Mouse (Mus musculus): ENCODE measurements around the gene Btn1a1. TPM values are rescaled to one million over a fixed set of nuclear protein-coding genes. Genes with fewer than 3 reads are reported as not detected.

Gene Btn1a1
- polyA plus RNA-seq, 1 experiment from 2014 or later: 0.06 TPM

- Histone ChIP-seq H3K27ac (replicated peaks) (peak within 1 kb of the TSS; percentile 85), H3K4me3 (peak within 1 kb of the TSS; percentile 96), H3K36me3 (peaks cover 39% of the 10 kb centered on the region), H3K4me1 (peaks cover 28% of the 10 kb centered on the region), H3K9me3 (replicated peaks) (no peaks in the 10 kb centered on the region), H3K27me3 (ENCODE audit: low read depth, poor library complexity, severe bottlenecking) (no peaks in the 10 kb centered on the region)
- WGBS: under 1% methylated on average over 48 of the region's 48 CpGs
- DNase-seq (ENCODE audit: low spot score): peak; percentile 95
Observed at GRCm38 (mm10) chr13:23423286-23424051, 42.2 kb downstream of the Btn1a1 start, which contains the start of gene Abt1. Gene Abt1, minus strand, starts transcription at chr13:23423866.

GRCm38 (mm10) chr13:23422351-23422750 lies 43.4 kb downstream of the Btn1a1 start:
- DNase-seq (ENCODE audit: low spot score): no peak
- peaks cover 42% of the 10 kb centered on the region for H3K36me3 ChIP-seq
- peaks cover 26% of the 10 kb centered on the region for H3K4me1 ChIP-seq
- H3K27me3 ChIP-seq (ENCODE audit: low read depth, poor library complexity, severe bottlenecking): no peaks in the 10 kb centered on the region
- WGBS: 93% methylated on average over 16 of the region's 16 CpGs
- no peaks in the 10 kb centered on the region for H3K9me3 ChIP-seq (replicated peaks)
- no peak overlapping the region for H3K27ac ChIP-seq (replicated peaks)
- H3K4me3 ChIP-seq: peak overlapping the region; percentile 96

- DNase-seq (ENCODE audit: low spot score): peak; percentile 60
- Histone ChIP-seq H3K36me3 (no peaks in the 10 kb centered on the region), H3K4me3 (peak overlapping the region; percentile 59), H3K27ac (replicated peaks) (no peak overlapping the region; the same call in 1 of the 2 replicates), H3K9me3 (replicated peaks) (no peaks in the 10 kb centered on the region), H3K27me3 (ENCODE audit: low read depth, poor library complexity, severe bottlenecking) (peaks cover 20% of the 10 kb centered on the region), H3K4me1 (peaks cover 16% of the 10 kb centered on the region)
- under 1% methylated on average over 28 of the region's 28 CpGs for WGBS
Observed at GRCm38 (mm10) chr13:23412630-23413521, 52.8 kb downstream of the Btn1a1 start.

- Histone ChIP-seq H3K4me3 (peak overlapping the region; percentile 59), H3K27me3 (ENCODE audit: low read depth, poor library complexity, severe bottlenecking) (peaks cover 20% of the 10 kb centered on the region), H3K36me3 (no peaks in the 10 kb centered on the region), H3K9me3 (replicated peaks) (no peaks in the 10 kb centered on the region), H3K27ac (replicated peaks) (no peak overlapping the region; the same call in 1 of the 2 replicates), H3K4me1 (peaks cover 16% of the 10 kb centered on the region)
- 0% methylated on average over 20 of the region's 20 CpGs for WGBS
- DNase-seq (ENCODE audit: low spot score): peak; percentile 55
Observed at GRCm38 (mm10) chr13:23412211-23412629, 53.5 kb downstream of the Btn1a1 start.

- no peak overlapping the region; the same call in 1 of the 2 replicates for H3K27ac ChIP-seq (replicated peaks)
Observed at GRCm38 (mm10) chr13:23411311-23412210, 54.1 kb downstream of the Btn1a1 start.

GRCm38 (mm10) chr13:23410632-23411031 lies 55.1 kb downstream of the Btn1a1 start:
- no peak for DNase-seq (ENCODE audit: low spot score)
- Histone ChIP-seq H3K36me3 (no peaks in the 10 kb centered on the region), H3K4me3 (no peak overlapping the region), H3K27ac (replicated peaks) (no peak overlapping the region), H3K4me1 (peaks cover 16% of the 10 kb centered on the region), H3K27me3 (ENCODE audit: low read depth, poor library complexity, severe bottlenecking) (peaks cover 20% of the 10 kb centered on the region), H3K9me3 (replicated peaks) (no peaks in the 10 kb centered on the region)
- 72% methylated on average over 9 of the region's 9 CpGs for WGBS

More at GRCm38 (mm10) chr13:23411311-23412210, 54.1 kb downstream of the Btn1a1 start:
- Histone ChIP-seq H3K4me1 (peaks cover 16% of the 10 kb centered on the region), H3K36me3 (no peaks in the 10 kb centered on the region), H3K27me3 (ENCODE audit: low read depth, poor library complexity, severe bottlenecking) (peaks cover 20% of the 10 kb centered on the region), H3K4me3 (peak overlapping the region; percentile 59), H3K9me3 (replicated peaks) (no peaks in the 10 kb centered on the region)
- 4% methylated on average over 29 of the region's 29 CpGs for WGBS
- peak; percentile 59 for DNase-seq (ENCODE audit: low spot score)

Other genes with a start within 250 kb of the Btn1a1 start
- gene Vmn1r222, start 230.0 kb downstream of the Btn1a1 start, polyA plus RNA-seq (2016; fragmentation: Nextera tagmentation; extraction: Ambion mirVana): not detected in 2 replicates
- not detected in 2 replicates for gene Vmn1r223, start 218.8 kb downstream of the Btn1a1 start, polyA plus RNA-seq (2016; fragmentation: Nextera tagmentation; extraction: Ambion mirVana)
- 55.6 and 58.6 TPM in 2 replicates for gene Zfp322a, start 96.7 kb downstream of the Btn1a1 start, polyA plus RNA-seq (2016; fragmentation: Nextera tagmentation; extraction: Ambion mirVana)
- gene Abt1, start 42.0 kb downstream of the Btn1a1 start, polyA plus RNA-seq (2016; fragmentation: Nextera tagmentation; extraction: Ambion mirVana): 14.3 and 14.7 TPM in 2 replicates
- 0.26 and 0.38 TPM in 2 replicates for gene Btn2a2, start 23.0 kb upstream of the Btn1a1 start, polyA plus RNA-seq (2016; fragmentation: Nextera tagmentation; extraction: Ambion mirVana)
- 2.0 and 4.1 TPM in 2 replicates for gene Hist1h4h, start 65.1 kb upstream of the Btn1a1 start, polyA plus RNA-seq (2016; fragmentation: Nextera tagmentation; extraction: Ambion mirVana)
- 4.7 and 9.5 TPM in 2 replicates for gene Hist1h2af, start 68.0 kb upstream of the Btn1a1 start, polyA plus RNA-seq (2016; fragmentation: Nextera tagmentation; extraction: Ambion mirVana)
- gene Hist1h3g, start 69.5 kb upstream of the Btn1a1 start, polyA plus RNA-seq (2016; fragmentation: Nextera tagmentation; extraction: Ambion mirVana): 5.5 and 5.6 TPM in 2 replicates
- gene Hist1h2bh, start 77.5 kb upstream of the Btn1a1 start, polyA plus RNA-seq (2016; fragmentation: Nextera tagmentation; extraction: Ambion mirVana): 1.00 and 1.0 TPM in 2 replicates
- gene Hist1h3f, start 78.2 kb upstream of the Btn1a1 start, polyA plus RNA-seq (2016; fragmentation: Nextera tagmentation; extraction: Ambion mirVana): 1.1 and 1.5 TPM in 2 replicates
- 1.7 TPM in 1 of 2 replicates, not detected in the other for gene Hist1h4f, start 85.7 kb upstream of the Btn1a1 start, polyA plus RNA-seq (2016; fragmentation: Nextera tagmentation; extraction: Ambion mirVana)
- gene Hist1h1d, start 87.4 kb upstream of the Btn1a1 start, polyA plus RNA-seq (2016; fragmentation: Nextera tagmentation; extraction: Ambion mirVana): 0.58 and 0.63 TPM in 2 replicates
- 5.1 and 7.2 TPM in 2 replicates for gene Hist1h3e, start 96.5 kb upstream of the Btn1a1 start, polyA plus RNA-seq (2016; fragmentation: Nextera tagmentation; extraction: Ambion mirVana)
- 85.6 and 104 TPM in 2 replicates for gene Hist1h2ae, start 105.3 kb upstream of the Btn1a1 start, polyA plus RNA-seq (2016; fragmentation: Nextera tagmentation; extraction: Ambion mirVana)
- gene Hist1h2bg, start 105.5 kb upstream of the Btn1a1 start, polyA plus RNA-seq (2016; fragmentation: Nextera tagmentation; extraction: Ambion mirVana): 4.5 and 6.4 TPM in 2 replicates
- gene Hist1h2bf, start 108.3 kb upstream of the Btn1a1 start, polyA plus RNA-seq (2016; fragmentation: Nextera tagmentation; extraction: Ambion mirVana): 3.8 TPM in 2 replicates
- gene Hist1h2ad, start 108.5 kb upstream of the Btn1a1 start, polyA plus RNA-seq (2016; fragmentation: Nextera tagmentation; extraction: Ambion mirVana): 0.67 and 1.3 TPM in 2 replicates
- 6.2 and 10.8 TPM in 2 replicates for gene Hist1h3d, start 109.9 kb upstream of the Btn1a1 start, polyA plus RNA-seq (2016; fragmentation: Nextera tagmentation; extraction: Ambion mirVana)
- gene Hist1h4d, start 115.7 kb upstream of the Btn1a1 start, polyA plus RNA-seq (2016; fragmentation: Nextera tagmentation; extraction: Ambion mirVana): 95.1 and 103 TPM in 2 replicates
- 3.1 and 3.2 TPM in 2 replicates for gene Hist1h2be, start 155.2 kb upstream of the Btn1a1 start, polyA plus RNA-seq (2016; fragmentation: Nextera tagmentation; extraction: Ambion mirVana)
- 18.0 and 22.4 TPM in 2 replicates for gene Hist1h1e, start 156.7 kb upstream of the Btn1a1 start, polyA plus RNA-seq (2016; fragmentation: Nextera tagmentation; extraction: Ambion mirVana)
- 1.3 TPM in 2 replicates for gene Hist1h2ac, start 218.0 kb upstream of the Btn1a1 start, polyA plus RNA-seq (2016; fragmentation: Nextera tagmentation; extraction: Ambion mirVana)
- 22.1 and 23.9 TPM in 2 replicates for gene Hist1h2bc, start 218.3 kb upstream of the Btn1a1 start, polyA plus RNA-seq (2016; fragmentation: Nextera tagmentation; extraction: Ambion mirVana)
- not detected in 2 replicates for gene Hist1h1t, start 229.9 kb upstream of the Btn1a1 start, polyA plus RNA-seq (2016; fragmentation: Nextera tagmentation; extraction: Ambion mirVana)
- gene Hist1h4c, start 232.6 kb upstream of the Btn1a1 start, polyA plus RNA-seq (2016; fragmentation: Nextera tagmentation; extraction: Ambion mirVana): 4.9 and 5.1 TPM in 2 replicates
- 2.3 and 2.5 TPM in 2 replicates for gene Hfe, start 245.0 kb upstream of the Btn1a1 start, polyA plus RNA-seq (2016; fragmentation: Nextera tagmentation; extraction: Ambion mirVana)